Mouse (Mus musculus) brain, embryonic 14.5 days (tissue): ENCODE measurements around the gene Runx2.

Source experiments
- CTCF ChIP-seq: fragments of 200-500 bp; IDR thresholded peaks from 2 replicates; pipeline ENCODE4 v1.5.1; 2012; ENCODE audit warnings: inconsistent platforms, mild to moderate bottlenecking, moderate library complexity, borderline replicate concordance; ENCODE audit not compliant: insufficient read depth, insufficient read length; ENCODE audit errors: extremely low read depth
- POLR2A ChIP-seq: fragments of 200-500 bp; IDR thresholded peaks from 2 replicates; pipeline ENCODE4 v1.6.1; 2012; ENCODE audit warnings: mild to moderate bottlenecking, inconsistent platforms, borderline replicate concordance; ENCODE audit not compliant: poor library complexity, insufficient read depth, insufficient read length, severe bottlenecking; ENCODE audit errors: extremely low read depth

DNA sequence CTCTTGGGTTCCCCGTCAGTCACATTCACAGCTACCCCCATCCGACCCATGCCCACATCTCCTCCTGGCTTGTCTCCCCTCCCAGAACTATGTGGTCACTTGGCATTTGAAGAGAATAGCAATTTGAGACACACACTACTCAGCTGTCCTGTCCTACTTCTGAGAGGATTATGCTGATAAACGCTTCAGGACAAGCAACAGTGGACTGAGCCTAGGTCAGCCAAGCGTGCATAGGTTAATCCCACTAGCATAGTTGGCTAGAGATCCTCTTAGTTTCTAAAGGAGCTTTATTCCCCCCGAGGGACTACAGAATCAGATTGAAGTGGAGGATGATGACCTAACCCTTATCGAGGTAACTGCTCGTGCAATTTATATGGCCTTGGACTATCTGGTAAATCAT lies 162.5 kb downstream of the Runx2 start:
- TF ChIP-seq POLR2A = no peak
- TF ChIP-seq CTCF = no peak
